Mouse (Mus musculus) neural tube, embryonic 11.5 days (tissue): ENCODE measurements at regions not wholly inside any gene's neighbourhood (a gene's known extent, or its start where the extent isn't known, plus 50 kb on each side); places are given as distances from the start of the nearest gene placed in this dataset.

Experiments
- ATAC-seq: fragments of 200-750 bp; cut with Nextera tagmentation; 2 replicates; pipeline ENCODE4 v1.8.0; 2017; ENCODE audit warnings: moderate number of reproducible peaks, mild to moderate bottlenecking, moderate TSS enrichment, moderate library complexity; ENCODE audit not compliant: insufficient read depth, low FRiP score, low TSS enrichment
- DNase-seq: peaks from one replicate; pipeline ENCODE4 v3.0.0-alpha.2; 2015; ENCODE audit warnings: low spot score
- H3K27ac ChIP-seq: fragments of 300-500 bp; sonication (generic); 2 replicates; pipeline ENCODE4 v1.5.1; 2014; ENCODE audit warnings: low read depth, mild to moderate bottlenecking, low read length
- H3K27me3 ChIP-seq: fragments of 300-500 bp; sonication (generic); 2 replicates; pipeline ENCODE4 v1.6.1; 2014; ENCODE audit warnings: mild to moderate bottlenecking, low read length, mixed read lengths; ENCODE audit not compliant: control insufficient read depth, insufficient read depth
- H3K36me3 ChIP-seq: fragments of 300-500 bp; sonication (generic); 2 replicates; pipeline ENCODE4 v1.6.1; 2014; ENCODE audit warnings: mild to moderate bottlenecking, low read length, moderate library complexity, mixed read lengths; ENCODE audit not compliant: control insufficient read depth, insufficient read depth
- H3K4me1 ChIP-seq: fragments of 300-500 bp; sonication (generic); 2 replicates; pipeline ENCODE4 v1.6.1; 2014; ENCODE audit warnings: low read length, mixed read lengths; ENCODE audit not compliant: control insufficient read depth, insufficient read depth
- H3K4me2 ChIP-seq: fragments of 300-500 bp; sonication (generic); 2 replicates; pipeline ENCODE4 v1.6.1; 2014; ENCODE audit warnings: low read depth, mild to moderate bottlenecking, moderate library complexity
- H3K4me3 ChIP-seq: fragments of 300-500 bp; sonication (generic); 2 replicates; pipeline ENCODE4 v1.5.1; 2014; ENCODE audit warnings: low read depth, low read length
- H3K9ac ChIP-seq: fragments of 300-500 bp; sonication (generic); 2 replicates; pipeline ENCODE4 v1.6.1; 2014; ENCODE audit warnings: mild to moderate bottlenecking, low read length
- H3K9me3 ChIP-seq: fragments of 300-500 bp; sonication (generic); 2 replicates; pipeline ENCODE4 v1.6.1; 2016; ENCODE audit warnings: low read length; ENCODE audit not compliant: control insufficient read depth
- WGBS: fragments of 180-500 bp; shearing (Covaris S2); extraction: QIAGEN DNeasy Blood & Tissue Kit; methylation state at CpG from one replicate; pipeline ENCODE4 v1.1.7; 2014; 5-methylcytosine and 5-hydroxymethylcytosine counted together

DNA sequence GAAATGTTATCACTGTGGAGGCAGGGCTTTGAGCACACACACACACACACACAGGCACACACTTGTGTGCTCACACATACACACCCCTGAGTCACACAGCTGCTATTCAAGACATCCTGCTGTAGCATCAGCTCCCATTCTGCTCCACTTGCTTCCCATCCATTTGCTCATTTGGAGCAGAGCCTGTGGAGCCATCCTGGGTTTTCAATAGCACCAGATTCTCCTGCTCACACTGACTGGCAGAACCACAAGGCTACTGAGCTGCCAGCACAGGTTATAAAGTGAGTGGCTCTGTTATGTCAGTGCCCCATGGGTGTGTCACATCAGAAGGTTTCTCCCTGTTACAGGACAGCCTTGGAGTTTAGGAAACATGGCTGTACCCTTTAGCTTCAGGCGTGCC, 273.7 kb downstream of the Fzd1 start:
- whole genome bisulfite sequencing: 72% methylated on average over 1 of the region's 1 CpGs
- no peak overlapping the region for H3K4me2 ChIP-seq
- ATAC-seq (peak; percentile 22; the same call in 1 of the 2 replicates), DNase-seq (no peak)
- no peaks in the 10 kb centered on the region for H3K27me3 ChIP-seq
- H3K27ac ChIP-seq: peak overlapping the region; percentile 1; the same call in 1 of the 2 replicates
- no peaks in the 10 kb centered on the region for H3K9me3 ChIP-seq
- H3K4me3 ChIP-seq: no peak overlapping the region
- H3K9ac ChIP-seq: no peak overlapping the region
- H3K4me1 ChIP-seq: peaks cover 9% of the 10 kb centered on the region
- no peaks in the 10 kb centered on the region for H3K36me3 ChIP-seq

DNA sequence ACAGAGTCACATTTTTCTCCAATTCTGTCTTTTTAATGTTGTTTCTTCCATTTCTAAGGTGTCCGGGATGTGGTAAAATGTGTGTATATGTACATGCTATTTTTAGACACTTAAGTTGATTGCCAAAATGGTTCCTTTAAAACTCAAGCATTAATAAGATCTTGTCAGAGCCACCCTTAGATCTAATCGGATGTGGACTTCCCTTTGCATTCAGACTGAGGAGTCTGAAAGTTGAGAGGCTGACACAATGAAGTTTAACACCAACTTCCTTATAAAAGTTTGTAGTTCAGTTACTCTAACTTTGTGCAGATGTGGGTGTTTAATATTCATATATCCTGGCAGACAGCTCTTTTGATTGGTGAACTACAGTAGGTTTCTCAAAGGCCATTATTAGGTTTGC, 282.1 kb downstream of the Mterf1b start:
- DNase-seq (no peak), ATAC-seq (no peak)
- Histone ChIP-seq H3K27ac (no peak overlapping the region), H3K36me3 (no peaks in the 10 kb centered on the region), H3K4me2 (no peak overlapping the region), H3K27me3 (no peaks in the 10 kb centered on the region), H3K9ac (no peak overlapping the region), H3K4me1 (no peaks in the 10 kb centered on the region), H3K9me3 (no peaks in the 10 kb centered on the region), H3K4me3 (no peak overlapping the region)
- 92% methylated on average over 2 of the region's 2 CpGs for WGBS
